Mouse (Mus musculus) stomach, embryonic 15.5 days (tissue): ENCODE measurements around the gene Scaper. TPM values are rescaled to one million over a fixed set of nuclear protein-coding genes. Genes with fewer than 3 reads are reported as not detected.

Experiments
- ATAC-seq: fragments of 200-750 bp; cut with Nextera tagmentation; 2 replicates; pipeline ENCODE4 v1.8.0; 2017; ENCODE audit warnings: low read depth, moderate number of reproducible peaks, moderate TSS enrichment; ENCODE audit not compliant: insufficient read depth, low FRiP score
- H3K27ac ChIP-seq: fragments of 300-500 bp; sonication (generic); 2 replicates; pipeline ENCODE4 v1.5.1; 2015; ENCODE audit warnings: mild to moderate bottlenecking, inconsistent platforms
- H3K27me3 ChIP-seq: fragments of 300-500 bp; sonication (generic); replicated peaks from 2 replicates; pipeline ENCODE4 v1.6.1; 2015; ENCODE audit warnings: inconsistent platforms
- H3K36me3 ChIP-seq: fragments of 300-500 bp; sonication (generic); 2 replicates; pipeline ENCODE4 v1.6.1; 2015; ENCODE audit warnings: inconsistent platforms
- H3K4me1 ChIP-seq: fragments of 300-500 bp; sonication (generic); 2 replicates; pipeline ENCODE4 v1.6.1; 2015; ENCODE audit warnings: inconsistent platforms
- H3K4me2 ChIP-seq: fragments of 300-500 bp; sonication (generic); 2 replicates; pipeline ENCODE4 v1.6.1; 2015; ENCODE audit warnings: mild to moderate bottlenecking, inconsistent platforms
- H3K4me3 ChIP-seq: fragments of 300-500 bp; sonication (generic); replicated peaks from 2 replicates; pipeline ENCODE4 v1.5.1; 2015; ENCODE audit warnings: inconsistent platforms
- H3K9ac ChIP-seq: fragments of 300-500 bp; sonication (generic); 2 replicates; pipeline ENCODE4 v1.6.1; 2015; ENCODE audit warnings: inconsistent platforms
- H3K9me3 ChIP-seq: fragments of 300-500 bp; sonication (generic); 2 replicates; pipeline ENCODE4 v1.6.1; 2016; ENCODE audit warnings: inconsistent platforms
- WGBS: fragments of 180-500 bp; shearing (Covaris S2); methylation state at CpG from one replicate; pipeline ENCODE4 v1.1.7; 2015; 5-methylcytosine and 5-hydroxymethylcytosine counted together
- polyA plus RNA-seq: library from polyadenylated mRNA; unstranded; fragments of >200 nt; fragmentation: Nextera tagmentation; extraction: Ambion mirVana; gene quantifications from 2 replicates; pipeline ENCODE4 v1.2.1, GENCODE M21; 2015

Gene Scaper
- polyA plus RNA-seq, 1 experiment from 2014 or later = 9.6 TPM

- no peak overlapping the region for H3K9ac ChIP-seq
- H3K4me3 ChIP-seq = no peak overlapping the region
- no peaks in the 10 kb centered on the region for H3K4me1 ChIP-seq
- ATAC-seq = no peak
- H3K27me3 ChIP-seq = no peaks in the 10 kb centered on the region
- no peak overlapping the region for H3K27ac ChIP-seq
- H3K36me3 ChIP-seq = no peaks in the 10 kb centered on the region
- 51% methylated on average over 1 of the region's 1 CpGs for WGBS
- H3K4me2 ChIP-seq = no peak overlapping the region
- H3K9me3 ChIP-seq = no peaks in the 10 kb centered on the region
These were observed 59.9 kb downstream of the Scaper start for GRCm38 (mm10) chr9:55878066-55878465.

GRCm38 (mm10) chr9:55789442-55789841, 148.5 kb downstream of the Scaper start:
- no peaks in the 10 kb centered on the region for H3K27me3 ChIP-seq
- no peak for ATAC-seq
- H3K36me3 ChIP-seq = no peaks in the 10 kb centered on the region
- no peak overlapping the region for H3K4me3 ChIP-seq
- no peak overlapping the region for H3K9ac ChIP-seq
- H3K27ac ChIP-seq = no peak overlapping the region
- no peak overlapping the region for H3K4me2 ChIP-seq
- H3K4me1 ChIP-seq = no peaks in the 10 kb centered on the region
- H3K9me3 ChIP-seq = no peaks in the 10 kb centered on the region
- whole genome bisulfite sequencing = 87% methylated on average over 8 of the region's 8 CpGs

- Histone ChIP-seq H3K27me3 (no peaks in the 10 kb centered on the region), H3K27ac (no peak overlapping the region), H3K9ac (no peak overlapping the region), H3K4me3 (no peak overlapping the region), H3K4me2 (no peak overlapping the region), H3K36me3 (no peaks in the 10 kb centered on the region), H3K4me1 (no peaks in the 10 kb centered on the region), H3K9me3 (no peaks in the 10 kb centered on the region)
- no peak; the same call in 1 of the 2 replicates for ATAC-seq
- WGBS = 17% methylated on average over 4 of the region's 4 CpGs
These were observed 225.9 kb downstream of the Scaper start for GRCm38 (mm10) chr9:55712016-55712415.

- no peaks in the 10 kb centered on the region for H3K4me1 ChIP-seq
- no peaks in the 10 kb centered on the region for H3K36me3 ChIP-seq
- no peak overlapping the region for H3K9ac ChIP-seq
- H3K4me3 ChIP-seq = no peak overlapping the region
- H3K27me3 ChIP-seq = no peaks in the 10 kb centered on the region
- no peak for ATAC-seq
- no peak overlapping the region for H3K27ac ChIP-seq
- WGBS = 79% methylated on average over 5 of the region's 5 CpGs
- no peaks in the 10 kb centered on the region for H3K9me3 ChIP-seq
- H3K4me2 ChIP-seq = no peak overlapping the region
These were observed 227.4 kb downstream of the Scaper start for GRCm38 (mm10) chr9:55710553-55710952.

GRCm38 (mm10) chr9:55706603-55707002, 231.3 kb downstream of the Scaper start:
- no peaks in the 10 kb centered on the region for H3K27me3 ChIP-seq
- no peak overlapping the region for H3K27ac ChIP-seq
- no peak for ATAC-seq
- H3K4me2 ChIP-seq = no peak overlapping the region
- no peaks in the 10 kb centered on the region for H3K4me1 ChIP-seq
- H3K36me3 ChIP-seq = no peaks in the 10 kb centered on the region
- H3K9me3 ChIP-seq = no peaks in the 10 kb centered on the region
- H3K9ac ChIP-seq = no peak overlapping the region
- H3K4me3 ChIP-seq = no peak overlapping the region
- 51% methylated on average over 3 of the region's 3 CpGs for WGBS

GRCm38 (mm10) chr9:55695307-55695706, 242.6 kb downstream of the Scaper start:
- Histone ChIP-seq H3K4me2 (no peak overlapping the region), H3K4me1 (no peaks in the 10 kb centered on the region), H3K4me3 (no peak overlapping the region), H3K36me3 (no peaks in the 10 kb centered on the region), H3K27ac (no peak overlapping the region), H3K9me3 (no peaks in the 10 kb centered on the region), H3K27me3 (no peaks in the 10 kb centered on the region), H3K9ac (no peak overlapping the region)
- ATAC-seq = no peak
- 52% methylated on average over 1 of the region's 1 CpGs for WGBS

- no peaks in the 10 kb centered on the region for H3K4me1 ChIP-seq
- H3K36me3 ChIP-seq = no peaks in the 10 kb centered on the region
- no peak overlapping the region for H3K4me2 ChIP-seq
- H3K27me3 ChIP-seq = no peaks in the 10 kb centered on the region
- no peak overlapping the region for H3K27ac ChIP-seq
- no peak for ATAC-seq
- H3K9me3 ChIP-seq = no peaks in the 10 kb centered on the region
- H3K4me3 ChIP-seq = no peak overlapping the region
- H3K9ac ChIP-seq = no peak overlapping the region
These were observed 260.8 kb downstream of the Scaper start for GRCm38 (mm10) chr9:55677099-55677498.

GRCm38 (mm10) chr9:55646444-55646843, 291.5 kb downstream of the Scaper start:
- H3K4me1 ChIP-seq = no peaks in the 10 kb centered on the region
- no peak overlapping the region for H3K4me2 ChIP-seq
- no peak overlapping the region for H3K9ac ChIP-seq
- no peak overlapping the region for H3K27ac ChIP-seq
- no peak overlapping the region for H3K4me3 ChIP-seq
- no peaks in the 10 kb centered on the region for H3K36me3 ChIP-seq
- 93% methylated on average over 2 of the region's 2 CpGs for WGBS
- no peaks in the 10 kb centered on the region for H3K27me3 ChIP-seq
- ATAC-seq = no peak
- H3K9me3 ChIP-seq = no peaks in the 10 kb centered on the region

GRCm38 (mm10) chr9:55626990-55627389, 310.9 kb downstream of the Scaper start:
- Histone ChIP-seq H3K36me3 (no peaks in the 10 kb centered on the region), H3K4me2 (no peak overlapping the region), H3K4me3 (no peak overlapping the region), H3K4me1 (no peaks in the 10 kb centered on the region), H3K27ac (no peak overlapping the region), H3K27me3 (no peaks in the 10 kb centered on the region), H3K9ac (no peak overlapping the region), H3K9me3 (no peaks in the 10 kb centered on the region)
- no peak for ATAC-seq
- WGBS = 76% methylated on average over 5 of the region's 5 CpGs

GRCm38 (mm10) chr9:55614711-55615110, 323.2 kb downstream of the Scaper start:
- Histone ChIP-seq H3K9me3 (no peaks in the 10 kb centered on the region), H3K4me2 (no peak overlapping the region), H3K4me1 (no peaks in the 10 kb centered on the region), H3K27ac (no peak overlapping the region), H3K9ac (no peak overlapping the region), H3K36me3 (no peaks in the 10 kb centered on the region), H3K4me3 (no peak overlapping the region), H3K27me3 (no peaks in the 10 kb centered on the region)
- WGBS = 77% methylated on average over 3 of the region's 3 CpGs
- ATAC-seq = no peak

GRCm38 (mm10) chr9:55609751-55610150, 328.2 kb downstream of the Scaper start:
- Histone ChIP-seq H3K27ac (no peak overlapping the region), H3K27me3 (no peaks in the 10 kb centered on the region), H3K36me3 (no peaks in the 10 kb centered on the region), H3K9me3 (no peaks in the 10 kb centered on the region), H3K4me2 (no peak overlapping the region), H3K4me3 (no peak overlapping the region), H3K9ac (no peak overlapping the region), H3K4me1 (no peaks in the 10 kb centered on the region)
- no peak for ATAC-seq
- 39% methylated on average over 4 of the region's 4 CpGs for WGBS

- H3K4me3 ChIP-seq = no peak overlapping the region
- no peak overlapping the region for H3K9ac ChIP-seq
- H3K4me1 ChIP-seq = no peaks in the 10 kb centered on the region
- ATAC-seq = no peak
- H3K27ac ChIP-seq = no peak overlapping the region
- H3K4me2 ChIP-seq = no peak overlapping the region
- no peaks in the 10 kb centered on the region for H3K27me3 ChIP-seq
- no peaks in the 10 kb centered on the region for H3K9me3 ChIP-seq
- 31% methylated on average over 7 of the region's 7 CpGs for WGBS
- no peaks in the 10 kb centered on the region for H3K36me3 ChIP-seq
These were observed 329.0 kb downstream of the Scaper start for GRCm38 (mm10) chr9:55608701-55609531.

GRCm38 (mm10) chr9:55598594-55598993, 339.3 kb downstream of the Scaper start:
- no peaks in the 10 kb centered on the region for H3K4me1 ChIP-seq
- no peaks in the 10 kb centered on the region for H3K36me3 ChIP-seq
- H3K27ac ChIP-seq = no peak overlapping the region
- no peaks in the 10 kb centered on the region for H3K9me3 ChIP-seq
- H3K9ac ChIP-seq = no peak overlapping the region
- no peak overlapping the region for H3K4me3 ChIP-seq
- H3K4me2 ChIP-seq = no peak overlapping the region
- no peak for ATAC-seq
- no peaks in the 10 kb centered on the region for H3K27me3 ChIP-seq
